Mouse (Mus musculus) forebrain, postnatal 0 days (tissue): ENCODE data around the gene Prss33. TPM values are rescaled to one million over a fixed set of nuclear protein-coding genes. Genes with fewer than 3 reads are reported as not detected.
A peak's percentile ranks its signal among the peaks of the same experiment; 100 is the strongest.

ENCODE experiments used
- ATAC-seq: fragments of 200-750 bp; cut with Nextera tagmentation; 2 replicates; pipeline ENCODE4 v1.8.0; 2017; ENCODE audit warnings: mild to moderate bottlenecking, moderate library complexity
- DNase-seq: peaks from one replicate; pipeline ENCODE4 v3.0.0-alpha.2; 2015
- H3K27ac ChIP-seq: fragments of 300-500 bp; sonication (generic); 2 replicates; pipeline ENCODE4 v1.5.1; 2014; ENCODE audit warnings: low read depth, mild to moderate bottlenecking, antibody characterized with exemption, low read length, moderate library complexity, mixed read lengths
- H3K27me3 ChIP-seq: fragments of 300-500 bp; sonication (generic); 2 replicates; pipeline ENCODE4 v1.6.1; 2014; ENCODE audit warnings: mild to moderate bottlenecking, low read length, mixed read lengths; ENCODE audit not compliant: insufficient read depth
- H3K36me3 ChIP-seq: fragments of 300-500 bp; sonication (generic); 2 replicates; pipeline ENCODE4 v1.6.1; 2014; ENCODE audit warnings: mild to moderate bottlenecking, moderate library complexity; ENCODE audit not compliant: insufficient read depth
- H3K4me1 ChIP-seq: fragments of 300-500 bp; sonication (generic); 2 replicates; pipeline ENCODE4 v1.6.1; 2014; ENCODE audit warnings: antibody characterized with exemption; ENCODE audit not compliant: insufficient read depth
- H3K4me2 ChIP-seq: fragments of 300-500 bp; sonication (generic); 2 replicates; pipeline ENCODE4 v1.6.1; 2014; ENCODE audit warnings: low read depth, mild to moderate bottlenecking, moderate library complexity
- H3K4me3 ChIP-seq: fragments of 300-500 bp; sonication (generic); 2 replicates; pipeline ENCODE4 v1.5.1; 2014; ENCODE audit warnings: low read depth, low read length, mixed read lengths
- H3K9ac ChIP-seq: fragments of 300-500 bp; sonication (generic); 2 replicates; pipeline ENCODE4 v1.6.1; 2014; ENCODE audit warnings: mild to moderate bottlenecking
- H3K9me3 ChIP-seq: fragments of 300-500 bp; sonication (generic); 2 replicates; pipeline ENCODE4 v1.6.1; 2016; ENCODE audit warnings: low read length
- CTCF ChIP-seq: sonication (generic); IDR thresholded peaks from 2 replicates; pipeline ENCODE4 v1.5.1; 2016; ENCODE audit warnings: antibody characterized with exemption, control low read depth, low read depth
- WGBS: fragments of 180-500 bp; shearing (Covaris S2); extraction: QIAGEN DNeasy Blood & Tissue Kit; methylation state at CpG from one replicate; pipeline ENCODE4 v1.1.7; 2014; 5-methylcytosine and 5-hydroxymethylcytosine counted together
- polyA plus RNA-seq: library from polyadenylated mRNA; unstranded; fragments of >200 nt; fragmentation: Nextera tagmentation; extraction: Ambion mirVana; gene quantifications from 2 replicates; pipeline ENCODE4 v1.2.1, GENCODE M21; 2015
- total RNA-seq: library from RNA; depleted of rRNA; stranded (reverse); fragments of >200 nt; gene quantifications from 2 replicates; pipeline ENCODE4 v1.2.3, GENCODE M21; 2014

Prss33 gene
- total and polyA plus RNA-seq, 2 experiments from 2014 or later = not detected

DNA sequence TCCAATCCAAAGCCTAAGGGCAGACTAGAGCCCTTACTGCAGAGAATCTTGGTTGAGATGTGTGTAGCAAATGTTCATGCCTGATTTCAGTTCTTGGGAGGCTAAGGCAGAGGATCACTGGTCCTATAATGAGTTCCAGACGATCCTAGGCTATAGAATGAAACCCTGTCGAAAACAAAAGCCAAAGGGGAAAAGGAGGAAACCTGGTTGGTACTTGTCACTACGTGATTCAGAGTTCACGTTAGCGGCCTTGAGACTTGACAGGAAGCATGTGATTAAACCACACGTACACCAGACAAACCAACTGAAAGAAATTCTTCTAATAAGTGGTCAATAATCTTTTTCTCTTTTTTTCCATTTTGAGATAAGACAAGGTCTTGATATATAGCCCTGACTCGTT lies 38.5 kb downstream of the Prss33 start:
- Histone ChIP-seq H3K36me3 (no peaks in the 10 kb centered on the region), H3K27me3 (no peaks in the 10 kb centered on the region), H3K9me3 (no peaks in the 10 kb centered on the region), H3K4me2 (no peak overlapping the region), H3K9ac (no peak overlapping the region), H3K27ac (no peak overlapping the region), H3K4me3 (no peak overlapping the region), H3K4me1 (no peaks in the 10 kb centered on the region)
- DNase-seq (no peak), ATAC-seq (no peak)
- WGBS = 79% methylated on average over 7 of the region's 7 CpGs
- no peak for TF ChIP-seq CTCF

- Histone ChIP-seq H3K4me3 (no peak overlapping the region), H3K27ac (no peak overlapping the region), H3K9ac (no peak overlapping the region), H3K27me3 (no peaks in the 10 kb centered on the region), H3K4me2 (no peak overlapping the region), H3K4me1 (peaks cover 8% of the 10 kb centered on the region; the same call in 1 of the 2 replicates), H3K36me3 (no peaks in the 10 kb centered on the region), H3K9me3 (no peaks in the 10 kb centered on the region)
- WGBS = 93% methylated on average over 8 of the region's 8 CpGs
- ATAC-seq (no peak), DNase-seq (no peak)
- no peak for TF ChIP-seq CTCF
These were observed 40.5 kb downstream of the Prss33 start for GRCm38 (mm10) chr17:23795323-23795722.

DNA sequence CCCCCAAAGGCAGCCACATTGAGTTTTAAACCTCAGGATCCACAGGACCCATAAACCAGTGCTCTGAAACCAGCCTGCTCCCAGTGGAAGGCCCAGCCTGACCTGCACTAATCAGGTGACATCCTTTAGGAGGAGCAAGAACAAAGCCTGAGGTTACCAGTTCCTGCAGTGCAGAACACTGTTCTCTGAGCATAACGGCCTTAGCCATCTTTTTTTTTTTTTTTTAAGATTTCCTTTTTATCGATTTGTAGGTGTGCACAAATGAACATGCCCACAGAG lies 44.8 kb downstream of the Prss33 start:
- H3K4me3 ChIP-seq = peak overlapping the region; percentile 44
- peaks cover 16% of the 10 kb centered on the region for H3K4me1 ChIP-seq
- H3K27ac ChIP-seq = peak overlapping the region; percentile 87
- ATAC-seq (no peak), DNase-seq (no peak)
- TF ChIP-seq CTCF = no peak
- H3K9me3 ChIP-seq = no peaks in the 10 kb centered on the region
- no peaks in the 10 kb centered on the region for H3K36me3 ChIP-seq
- peak overlapping the region; percentile 86 for H3K4me2 ChIP-seq
- H3K27me3 ChIP-seq = no peaks in the 10 kb centered on the region
- peak overlapping the region; percentile 86 for H3K9ac ChIP-seq
- WGBS = 50% methylated on average over 2 of the region's 2 CpGs

- H3K27me3 ChIP-seq = no peaks in the 10 kb centered on the region
- 2% methylated on average over 29 of the region's 29 CpGs for WGBS
- peak within 1 kb of the TSS; percentile 86 for H3K4me2 ChIP-seq
- DNase-seq (peak; percentile 72), ATAC-seq (peak; percentile 23)
- peak; percentile 7; the same call in 1 of the 2 replicates for TF ChIP-seq CTCF
- no peaks in the 10 kb centered on the region for H3K36me3 ChIP-seq
- peak within 1 kb of the TSS; percentile 86 for H3K9ac ChIP-seq
- H3K27ac ChIP-seq = peak within 1 kb of the TSS; percentile 87
- H3K9me3 ChIP-seq = no peaks in the 10 kb centered on the region
- peaks cover 17% of the 10 kb centered on the region for H3K4me1 ChIP-seq
- peak within 1 kb of the TSS; percentile 44 for H3K4me3 ChIP-seq
These were observed 45.4 kb downstream of the Prss33 start, which contains the start of gene Srrm2 for GRCm38 (mm10) chr17:23790269-23791078. Gene Srrm2, plus strand, starts transcription at chr17:23790532.

GRCm38 (mm10) chr17:23789749-23790268 lies 46.0 kb downstream of the Prss33 start:
- H3K4me1 ChIP-seq = peaks cover 23% of the 10 kb centered on the region
- H3K36me3 ChIP-seq = no peaks in the 10 kb centered on the region
- no peaks in the 10 kb centered on the region for H3K27me3 ChIP-seq
- DNase-seq = no peak
- H3K27ac ChIP-seq = peak overlapping the region; percentile 87
- TF ChIP-seq CTCF = no peak
- 12% methylated on average over 8 of the region's 8 CpGs for WGBS
- H3K4me2 ChIP-seq = peak overlapping the region; percentile 86
- ATAC-seq = no peak
- H3K9me3 ChIP-seq = no peaks in the 10 kb centered on the region
- H3K9ac ChIP-seq = peak overlapping the region; percentile 86
- peak overlapping the region; percentile 44 for H3K4me3 ChIP-seq

- Histone ChIP-seq H3K4me3 (no peak overlapping the region), H3K4me1 (peaks cover 23% of the 10 kb centered on the region), H3K36me3 (no peaks in the 10 kb centered on the region), H3K9ac (no peak overlapping the region), H3K27ac (no peak overlapping the region), H3K4me2 (no peak overlapping the region), H3K9me3 (no peaks in the 10 kb centered on the region), H3K27me3 (no peaks in the 10 kb centered on the region)
- DNase-seq (no peak), ATAC-seq (no peak)
- no peak for TF ChIP-seq CTCF
- 90% methylated on average over 4 of the region's 4 CpGs for WGBS
These were observed 46.9 kb downstream of the Prss33 start for GRCm38 (mm10) chr17:23788973-23789372.

DNA sequence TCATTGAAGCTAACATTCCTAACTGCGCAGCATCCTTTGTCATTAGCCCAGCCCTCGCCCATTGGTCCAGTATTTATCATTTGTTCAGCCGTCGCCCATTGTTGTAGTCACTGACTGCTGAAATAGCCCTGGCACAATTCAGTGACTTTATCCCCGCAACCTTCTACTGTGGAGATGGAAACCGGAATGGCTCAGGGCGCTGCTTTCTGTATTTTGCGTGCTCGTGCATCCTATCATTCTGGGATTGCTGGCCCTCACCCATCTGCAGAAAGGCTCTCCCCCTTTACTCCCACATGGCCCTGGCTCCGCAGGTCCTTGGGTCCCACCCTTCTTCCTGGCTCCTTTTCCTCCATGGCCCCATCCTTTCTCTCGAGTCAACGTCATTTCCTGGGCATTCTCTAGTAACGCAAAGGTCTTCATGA lies 49.3 kb downstream of the Prss33 start:
- ATAC-seq (peak; percentile 66), DNase-seq (peak; percentile 77)
- no peaks in the 10 kb centered on the region for H3K9me3 ChIP-seq
- peaks cover 22% of the 10 kb centered on the region for H3K4me1 ChIP-seq
- H3K4me2 ChIP-seq = peak overlapping the region; percentile 82
- 11% methylated on average over 13 of the region's 13 CpGs for WGBS
- peak overlapping the region; percentile 70 for H3K9ac ChIP-seq
- H3K36me3 ChIP-seq = no peaks in the 10 kb centered on the region
- peak overlapping the region; percentile 59 for H3K4me3 ChIP-seq
- no peaks in the 10 kb centered on the region for H3K27me3 ChIP-seq
- H3K27ac ChIP-seq = peak overlapping the region; percentile 83
- TF ChIP-seq CTCF = no peak; the same call in 1 of the 2 replicates
